Mouse (Mus musculus) mouse trophoblast stem cell (cell line): ENCODE measurements around the gene Ercc2.

ENCODE experiments used
- in situ Hi-C, 2 experiments: fragments of 300-500 bp; cut with MseI, MboI; formaldehyde crosslinking; loops; 2 replicates in 1 of 2; 3 replicates in 1 of 2; pipeline ENCODE4 v1.15.1; 2025

Ercc2 gene

DNA sequence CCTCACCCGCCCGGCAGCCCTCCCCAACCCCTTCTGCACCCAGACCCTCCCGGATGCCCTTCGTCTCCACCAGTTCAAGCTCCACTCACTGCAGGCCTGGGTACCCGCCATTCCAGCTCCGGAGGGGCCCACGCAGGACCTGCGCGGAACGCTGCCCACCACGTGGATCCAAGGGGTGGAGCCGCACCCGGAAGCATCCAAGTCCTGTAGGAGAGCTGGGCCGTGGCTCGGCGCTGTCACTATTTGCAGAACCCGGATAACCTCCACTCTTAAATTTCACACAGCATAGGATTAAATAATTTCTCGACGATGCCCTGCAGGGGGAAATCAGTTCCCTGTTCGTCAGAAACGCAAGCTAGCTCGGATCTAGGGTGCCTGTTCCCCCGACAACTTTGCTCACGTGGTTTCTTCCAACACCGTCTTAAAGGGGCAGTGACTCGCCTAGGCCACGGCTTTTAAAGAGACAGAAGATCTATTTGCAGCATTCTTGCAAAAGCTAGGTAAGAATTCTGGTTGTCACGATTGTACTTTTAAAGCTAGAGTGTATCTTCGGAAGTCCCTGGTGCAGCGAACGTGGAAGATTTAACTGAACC lies 22.4 kb upstream of the Ercc2 start, which contains the start of the genes Cd3eap and Ppp1r13l:
TSS of gene Cd3eap (minus strand) at position 185 of the 593 bp plus-strand sequence.
TSS of gene Ppp1r13l (plus strand) at position 451 of the 593 bp plus-strand sequence.
- in situ Hi-C loops, result no loop called here

DNA sequence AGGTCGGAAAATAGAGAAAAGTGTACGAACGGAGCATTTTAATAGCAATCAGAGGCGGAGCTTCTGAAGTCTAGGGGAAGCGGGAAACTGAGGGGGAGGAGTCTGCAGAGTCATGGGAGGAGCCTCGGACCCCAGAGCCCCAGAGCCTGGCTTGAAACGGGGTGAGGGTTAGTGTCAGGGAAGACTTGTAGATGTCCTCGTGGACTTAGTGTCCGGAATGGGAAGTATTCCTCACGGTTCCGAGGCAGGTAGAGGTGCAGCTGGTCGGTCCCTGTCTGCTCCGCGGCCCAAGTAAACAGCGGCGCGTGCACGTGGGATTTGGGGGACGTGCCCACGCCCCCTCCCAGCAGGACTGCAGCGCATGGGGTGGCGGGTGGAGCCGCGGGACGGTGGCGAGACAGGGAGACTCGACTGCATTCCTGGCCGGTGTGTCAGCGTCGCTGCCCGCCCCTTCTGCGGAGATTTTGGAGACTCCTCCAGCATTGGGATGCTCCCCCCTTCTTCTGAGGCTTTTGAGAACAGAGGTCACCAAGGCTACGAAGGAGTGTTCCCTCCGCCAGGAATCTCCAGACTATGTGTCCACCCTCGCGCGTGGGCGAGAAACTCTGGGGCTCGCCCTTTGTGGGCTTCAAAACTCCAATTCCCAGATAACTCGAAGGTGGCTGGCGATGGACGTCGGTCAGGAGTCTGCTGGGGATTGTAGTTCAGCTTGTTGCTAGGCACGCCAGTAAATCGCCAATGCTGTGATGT lies 21.7 kb upstream of the Ercc2 start:
- in situ Hi-C loops, result no loop called here

DNA sequence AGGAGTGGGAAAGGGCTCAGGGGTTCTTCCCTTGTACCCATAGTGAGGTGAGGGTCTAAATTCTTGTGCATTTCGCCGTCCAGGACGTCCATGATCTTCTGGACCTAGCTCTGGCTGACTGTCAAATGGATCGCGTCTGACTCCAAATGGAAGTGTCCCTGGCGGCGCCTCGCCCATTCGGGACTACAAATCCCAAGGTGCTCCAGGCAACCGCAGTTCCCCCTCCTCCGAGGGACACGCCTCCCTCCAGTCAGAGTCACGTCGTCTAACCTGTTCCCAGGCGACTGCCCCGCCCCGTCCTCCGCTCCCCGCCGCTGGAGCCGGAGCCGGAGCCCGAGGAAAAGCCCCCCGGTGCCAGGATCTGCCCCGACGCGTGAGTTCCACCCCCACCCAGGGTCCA lies 20.9 kb upstream of the Ercc2 start:
- in situ Hi-C loops, result no loop called here

GRCm38 (mm10) chr7:19361720-19362119 lies 20.1 kb upstream of the Ercc2 start:
- in situ Hi-C loops, result no loop called here

DNA sequence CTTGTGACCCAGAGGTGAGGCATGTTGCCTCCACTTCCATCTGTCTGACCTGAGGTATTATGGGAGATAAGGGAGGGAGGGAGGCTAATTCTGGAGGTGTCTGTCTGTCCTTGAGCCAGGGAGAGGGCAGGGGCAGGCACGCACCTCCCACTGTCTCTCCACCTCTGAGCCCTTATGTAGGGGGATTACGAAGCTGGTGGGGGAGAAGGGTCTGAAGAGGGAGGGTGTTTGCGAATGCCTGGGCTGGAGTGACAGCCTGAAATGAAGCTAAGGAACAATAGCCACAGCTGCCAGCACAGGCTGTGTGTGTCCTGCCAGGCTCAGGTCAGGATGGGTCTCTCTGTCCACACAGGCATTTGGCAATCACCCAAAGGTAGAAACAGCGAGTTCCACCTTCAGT lies 19.5 kb upstream of the Ercc2 start:
- in situ Hi-C loops, result no loop called here

- in situ Hi-C loops, result no loop called here
Observed at GRCm38 (mm10) chr7:19363881-19364280, 17.9 kb upstream of the Ercc2 start.

DNA sequence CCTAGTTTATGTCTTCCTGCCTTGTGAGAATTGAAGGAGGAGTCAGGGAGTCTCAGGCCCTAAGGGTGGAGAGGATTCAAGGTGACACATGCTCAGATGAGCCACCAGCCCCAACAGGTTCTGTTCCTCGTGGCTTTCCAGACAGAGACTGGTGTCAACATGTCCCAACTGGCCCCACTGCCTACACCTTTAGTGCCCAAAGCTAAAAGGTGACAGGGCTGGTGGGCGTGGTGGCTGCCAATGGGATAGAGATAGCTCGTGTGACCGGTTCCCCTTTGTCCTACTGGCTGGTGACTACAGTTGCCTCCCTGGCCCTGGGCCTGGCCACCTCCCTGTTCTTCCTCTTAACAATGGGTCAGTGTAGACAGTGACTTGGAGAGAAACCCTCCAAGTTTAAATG lies 16.4 kb upstream of the Ercc2 start:
- in situ Hi-C loops, result no loop called here

GRCm38 (mm10) chr7:19368380-19368779 lies 13.4 kb upstream of the Ercc2 start:
- in situ Hi-C loops, result no loop called here

- in situ Hi-C loops, result no loop called here
Observed at GRCm38 (mm10) chr7:19369823-19370425, 11.9 kb upstream of the Ercc2 start.

GRCm38 (mm10) chr7:19373367-19373766 lies 8.4 kb upstream of the Ercc2 start:
- in situ Hi-C loops, result no loop called here

- in situ Hi-C loops, result no loop called here
Observed at GRCm38 (mm10) chr7:19375368-19375767, 6.4 kb upstream of the Ercc2 start.

GRCm38 (mm10) chr7:19376019-19376418 lies 5.8 kb upstream of the Ercc2 start:
- in situ Hi-C loops, result no loop called here

DNA sequence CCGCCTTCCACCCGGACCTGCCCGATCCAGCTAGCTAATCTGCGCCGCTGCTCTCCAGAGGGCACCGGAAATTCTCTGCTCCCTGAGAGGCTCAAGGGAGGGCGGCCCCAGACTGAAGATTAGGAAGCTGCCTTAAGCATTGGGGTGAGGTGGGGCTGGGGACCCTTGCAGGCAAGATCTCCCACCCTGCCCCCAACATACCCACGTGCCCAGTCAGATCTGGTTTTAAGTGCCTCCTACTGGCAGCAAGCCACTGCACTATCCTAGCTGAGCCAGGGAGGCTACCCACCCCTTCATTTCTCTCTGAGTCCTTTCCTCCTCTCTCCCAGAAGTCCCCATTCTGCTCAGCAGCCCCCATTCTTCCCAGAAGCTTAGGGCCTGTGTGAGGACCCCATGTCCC lies 3.8 kb upstream of the Ercc2 start:
- in situ Hi-C loops, result no loop called here

GRCm38 (mm10) chr7:19382166-19382541 lies 344 bp downstream of the Ercc2 start:
- in situ Hi-C loops, result no loop called here

DNA sequence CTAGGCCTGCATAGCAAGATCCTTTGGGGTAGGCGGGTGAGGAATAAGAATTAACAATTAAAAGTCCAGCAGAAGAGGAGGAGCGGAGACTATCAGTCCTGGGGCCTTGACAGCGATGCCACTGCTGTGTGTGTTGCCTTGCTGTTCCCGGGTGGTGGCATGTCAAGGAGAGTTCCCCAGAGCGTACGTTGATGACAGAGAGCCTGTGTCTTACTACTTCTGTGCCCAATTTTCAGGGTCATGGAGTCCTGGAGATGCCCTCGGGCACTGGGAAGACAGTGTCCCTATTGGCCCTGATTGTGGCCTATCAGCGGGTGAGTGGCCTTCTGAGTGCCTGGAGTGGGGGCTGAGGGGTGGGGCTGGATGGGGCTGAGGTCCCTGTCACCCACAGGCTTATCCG lies 1.9 kb downstream of the Ercc2 start:
- in situ Hi-C loops, result no loop called here

- in situ Hi-C loops, result no loop called here
Observed at GRCm38 (mm10) chr7:19388699-19389413, 7.0 kb downstream of the Ercc2 start.

DNA sequence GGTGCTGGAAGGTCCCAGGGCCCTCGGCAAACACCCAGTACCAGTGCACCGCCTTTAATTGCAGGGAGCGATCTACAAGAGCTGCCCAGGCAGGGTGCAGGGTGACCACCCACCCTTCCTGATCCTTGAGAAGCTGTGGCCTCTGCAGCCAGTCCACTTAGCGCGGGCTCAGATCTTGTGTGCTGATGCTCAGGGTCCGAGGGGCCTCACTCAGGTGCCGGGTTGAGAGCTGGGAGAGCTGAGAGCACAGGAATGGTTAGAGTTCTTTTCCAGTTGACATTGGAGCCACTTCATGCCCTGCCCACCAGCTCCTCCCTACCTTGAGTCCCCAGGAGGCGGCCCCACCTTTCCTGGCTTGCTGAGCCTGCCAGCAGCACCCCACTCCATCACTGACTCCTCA lies 12.7 kb downstream of the Ercc2 start:
- in situ Hi-C loops, result loop anchor here in 1 of 2 experiments (5.0 kb wide), 1 partner anchor 48 kb away; no protein-coding TSS in a partner anchor

- in situ Hi-C loops, result no loop called here
Observed at GRCm38 (mm10) chr7:19399496-19400280, 17.9 kb downstream of the Ercc2 start.

DNA sequence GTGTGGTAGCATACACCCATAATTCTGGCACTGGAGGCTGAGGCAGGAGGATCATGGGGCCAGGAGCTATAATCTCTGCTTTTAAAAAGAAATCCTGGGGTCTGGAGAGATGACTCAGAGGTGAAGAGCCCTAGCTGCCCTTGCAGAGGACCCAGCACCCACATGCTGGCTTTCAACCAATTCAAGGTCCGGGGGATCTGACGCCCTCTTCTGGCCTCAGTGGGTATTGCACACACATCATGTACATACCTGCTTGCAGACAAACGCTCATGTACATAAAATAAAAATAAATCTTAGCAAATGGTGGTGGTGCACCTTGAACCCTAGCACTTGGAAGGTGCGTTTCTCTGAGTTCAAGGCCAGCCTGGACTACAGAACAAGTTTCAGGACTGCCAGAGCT lies 19.1 kb downstream of the Ercc2 start:
- in situ Hi-C loops, result no loop called here

GRCm38 (mm10) chr7:19402535-19403112 lies 20.8 kb downstream of the Ercc2 start:
- in situ Hi-C loops, result no loop called here

DNA sequence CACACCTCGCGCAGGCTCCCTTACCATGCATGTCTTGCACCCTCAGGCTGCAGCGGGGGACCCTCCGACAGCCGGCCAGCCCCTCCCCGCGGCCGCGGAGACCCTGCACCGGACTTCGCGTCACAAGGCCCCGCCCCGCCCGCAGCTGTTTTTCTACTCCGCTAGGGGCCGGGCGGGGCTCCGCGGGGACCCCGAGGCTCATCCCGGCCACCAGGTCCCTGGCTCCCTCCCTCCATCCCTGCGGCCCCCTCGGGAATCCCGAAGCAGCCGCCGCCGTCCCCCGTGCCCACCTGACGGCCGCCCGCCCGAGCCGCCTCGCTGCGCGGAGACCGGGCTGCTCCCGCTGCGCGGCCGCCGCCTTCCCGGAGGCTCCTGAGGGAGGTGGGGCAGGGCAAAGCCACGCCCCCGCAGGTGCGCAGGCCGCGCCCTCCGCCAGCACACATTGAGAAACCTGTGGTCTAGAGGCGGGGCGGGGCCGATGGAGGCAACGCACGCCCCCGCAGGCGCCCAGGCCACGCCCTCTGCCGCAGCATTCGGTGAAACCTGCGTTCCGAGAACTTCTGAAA lies 22.0 kb downstream of the Ercc2 start, which contains the start of gene Klc3:
TSS of gene Klc3 (minus strand) at position 374 of the 566 bp plus-strand sequence.
- in situ Hi-C loops, result no loop called here
